Mouse (Mus musculus): Measurements from ENCODE around the gene Steap4. TPM values are rescaled to one million over a fixed set of nuclear protein-coding genes. Genes with fewer than 3 reads are reported as not detected.

Steap4 gene
- polyA plus RNA-seq (2015; fragmentation: Illumina TruSeq; extraction: RNeasy Lipid Tissue Mini Kit (QIAGEN cat#74804); ENCODE audit: insufficient read depth, low read depth, low replicate concordance) = 6.5 TPM

GRCm38 (mm10) chr5:7960176-7960575 lies at the start of gene Steap4:
TSS of gene Steap4 (plus strand) at chr5:7960457.

Other genes with a start within 250 kb of the Steap4 start
- 28.9 TPM for gene Sri, start 85.6 kb downstream of the Steap4 start, polyA plus RNA-seq (2015; fragmentation: Illumina TruSeq; extraction: RNeasy Lipid Tissue Mini Kit (QIAGEN cat#74804); ENCODE audit: insufficient read depth, low read depth, low replicate concordance)